Mouse (Mus musculus) heart, embryonic 11.5 days (tissue): ENCODE data around the gene Slc6a4. TPM values are rescaled to one million over a fixed set of nuclear protein-coding genes. Genes with fewer than 3 reads are reported as not detected.
"Not testable (repeated sequence)": the region's sequence is repeated elsewhere in the genome, so short reads cannot be mapped to it uniquely, and the experiment has no call there.

Experiments used
- ATAC-seq: fragments of 200-750 bp; cut with Nextera tagmentation; replicated peaks from 2 replicates; pipeline ENCODE4 v1.8.0; 2017; ENCODE audit warnings: moderate library complexity; ENCODE audit not compliant: insufficient number of reproducible peaks, low FRiP score, low TSS enrichment
- H3K27ac ChIP-seq: fragments of 300-500 bp; sonication (generic); 2 replicates; pipeline ENCODE4 v1.5.1; 2014; ENCODE audit warnings: mild to moderate bottlenecking, low read depth, low read length
- H3K27me3 ChIP-seq: fragments of 300-500 bp; sonication (generic); 2 replicates; pipeline ENCODE4 v1.6.1; 2014; ENCODE audit warnings: mild to moderate bottlenecking, low read length, mixed read lengths; ENCODE audit not compliant: control insufficient read depth, insufficient read depth
- H3K36me3 ChIP-seq: fragments of 300-500 bp; sonication (generic); 2 replicates; pipeline ENCODE4 v1.6.1; 2014; ENCODE audit warnings: mild to moderate bottlenecking, low read length, moderate library complexity, mixed read lengths; ENCODE audit not compliant: control insufficient read depth, insufficient read depth
- H3K4me1 ChIP-seq: fragments of 300-500 bp; sonication (generic); 2 replicates; pipeline ENCODE4 v1.6.1; 2014; ENCODE audit warnings: low read length; ENCODE audit not compliant: control insufficient read depth, insufficient read depth
- H3K4me2 ChIP-seq: fragments of 300-500 bp; sonication (generic); 2 replicates; pipeline ENCODE4 v1.6.1; 2014; ENCODE audit warnings: mild to moderate bottlenecking, moderate library complexity
- H3K4me3 ChIP-seq: fragments of 300-500 bp; sonication (generic); 2 replicates; pipeline ENCODE4 v1.5.1; 2014; ENCODE audit warnings: low read depth, low read length
- H3K9ac ChIP-seq: fragments of 300-500 bp; sonication (generic); 2 replicates; pipeline ENCODE4 v1.6.1; 2014; ENCODE audit warnings: mild to moderate bottlenecking, low read depth, low read length, moderate library complexity
- H3K9me3 ChIP-seq: fragments of 300-500 bp; sonication (generic); replicated peaks from 2 replicates; pipeline ENCODE4 v1.6.1; 2016; ENCODE audit warnings: low read length; ENCODE audit not compliant: control insufficient read depth
- WGBS: fragments of 180-500 bp; shearing (Covaris S2); extraction: QIAGEN DNeasy Blood & Tissue Kit; methylation state at CpG from one replicate; pipeline ENCODE4 v1.1.7; 2014; ENCODE audit not compliant: insufficient replicate concordance; 5-methylcytosine and 5-hydroxymethylcytosine counted together
- polyA plus RNA-seq: library from polyadenylated mRNA; unstranded; fragments of >200 nt; fragmentation: Nextera tagmentation; extraction: Ambion mirVana; gene quantifications from 2 replicates; pipeline ENCODE4 v1.2.1, GENCODE M21; 2014

The Slc6a4 gene
- polyA plus RNA-seq, 1 experiment from 2014 or later = 1.5 TPM

DNA sequence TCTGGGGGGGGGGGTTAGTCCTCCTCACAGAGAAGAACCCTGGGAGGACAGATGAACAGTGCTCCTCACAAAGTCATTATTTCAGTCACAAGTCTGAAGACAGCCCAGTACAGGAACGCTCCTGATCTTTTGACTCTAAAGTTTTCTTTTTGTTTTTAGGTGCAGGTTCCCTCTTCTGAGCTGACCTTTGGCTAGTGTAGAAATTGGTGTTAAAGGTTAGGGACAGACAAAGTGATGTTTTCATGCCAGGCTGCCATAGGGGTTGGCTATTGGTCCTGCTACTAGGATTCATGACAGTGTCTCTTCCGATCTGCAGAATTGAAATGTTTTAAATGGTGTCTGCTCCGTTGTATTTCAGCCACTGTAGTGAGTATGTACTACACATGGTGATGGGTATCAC is 29.8 kb downstream of the Slc6a4 start:
- no peak overlapping the region for H3K27ac ChIP-seq
- H3K36me3 ChIP-seq = no peaks in the 10 kb centered on the region
- H3K4me1 ChIP-seq = no peaks in the 10 kb centered on the region
- H3K27me3 ChIP-seq = no peaks in the 10 kb centered on the region
- H3K9ac ChIP-seq = no peak overlapping the region
- H3K9me3 ChIP-seq = no peaks in the 10 kb centered on the region
- H3K4me2 ChIP-seq = no peak overlapping the region
- ATAC-seq = no peak
- H3K4me3 ChIP-seq = no peak overlapping the region
- WGBS = 85% methylated on average over 3 of the region's 3 CpGs

DNA sequence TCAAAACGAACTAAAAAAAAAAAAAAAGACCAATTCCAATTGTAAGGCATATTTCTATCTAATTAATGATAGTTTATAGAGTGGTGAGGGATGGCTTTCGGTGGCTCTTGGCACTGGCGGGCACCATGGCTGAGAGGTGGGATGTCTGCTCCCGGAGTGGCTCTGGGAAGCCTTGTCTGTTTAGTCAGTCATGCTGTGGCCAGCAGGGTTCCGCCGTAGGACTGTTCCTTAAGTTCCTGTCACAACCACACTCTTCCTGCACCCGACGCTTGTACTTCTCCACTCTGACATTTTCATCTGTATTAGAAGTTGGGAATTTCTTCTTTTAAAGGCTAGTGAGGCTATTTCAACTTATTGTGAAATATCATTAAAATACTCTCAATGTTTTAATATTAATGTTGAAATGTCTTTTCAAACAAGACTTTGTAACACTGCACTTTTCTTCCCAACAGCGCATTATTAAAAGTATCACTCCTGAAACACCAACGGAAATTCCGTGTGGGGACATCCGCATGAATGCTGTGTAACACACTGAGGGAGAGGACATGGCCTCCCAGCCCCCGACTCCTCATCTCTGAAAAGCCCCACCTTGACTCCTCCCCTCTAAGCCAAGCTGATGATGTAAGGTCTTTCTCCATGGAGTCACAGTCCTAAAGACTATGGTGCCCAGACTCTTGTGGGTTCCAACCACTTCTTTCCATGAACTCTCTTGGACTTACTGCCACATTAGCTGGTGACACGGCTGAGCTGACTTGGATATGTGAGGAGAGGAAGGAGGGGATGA is 32.9 kb downstream of the Slc6a4 start:
- Histone ChIP-seq H3K4me1 (no peaks in the 10 kb centered on the region), H3K9ac (no peak overlapping the region), H3K4me2 (no peak overlapping the region), H3K4me3 (no peak overlapping the region), H3K9me3 (no peaks in the 10 kb centered on the region), H3K27me3 (no peaks in the 10 kb centered on the region), H3K36me3 (no peaks in the 10 kb centered on the region), H3K27ac (no peak overlapping the region)
- ATAC-seq = no peak
- 69% methylated on average over 14 of the region's 14 CpGs for WGBS

DNA sequence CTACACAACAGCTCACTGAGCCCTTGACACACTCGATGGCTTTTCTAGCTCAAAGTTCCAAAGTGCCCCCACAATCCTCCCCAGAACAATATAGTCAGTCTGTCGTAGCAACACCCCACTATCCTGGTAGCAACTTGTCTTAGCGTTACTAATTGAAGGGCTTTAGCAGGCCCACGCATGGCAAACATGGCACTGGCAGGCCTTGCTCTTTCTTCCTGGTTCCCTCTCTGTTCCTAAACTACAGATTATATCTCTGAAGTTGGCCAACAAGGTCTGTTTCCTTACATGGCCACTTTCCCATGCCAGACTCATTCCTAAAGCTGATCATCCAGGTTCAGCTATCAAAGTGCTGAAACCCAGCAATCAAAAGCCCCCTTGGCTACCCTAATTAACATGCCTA is 43.5 kb downstream of the Slc6a4 start:
- Histone ChIP-seq H3K4me2 (no peak overlapping the region), H3K27me3 (no peaks in the 10 kb centered on the region), H3K36me3 (peaks cover 11% of the 10 kb centered on the region; the same call in 1 of the 2 replicates), H3K9ac (no peak overlapping the region), H3K4me3 (no peak overlapping the region), H3K9me3 (no peaks in the 10 kb centered on the region), H3K27ac (no peak overlapping the region), H3K4me1 (no peaks in the 10 kb centered on the region)
- WGBS = 75% methylated on average over 4 of the region's 4 CpGs
- ATAC-seq = no peak

GRCm38 (mm10) chr11:77042816-77043215 is 44.4 kb downstream of the Slc6a4 start:
- WGBS = 85% methylated on average over 2 of the region's 2 CpGs

GRCm38 (mm10) chr11:77061951-77062350 is 63.5 kb downstream of the Slc6a4 start:
- WGBS = 67% methylated on average over 5 of the region's 5 CpGs
- H3K4me2 ChIP-seq = no peak overlapping the region
- no peak for ATAC-seq
- no peaks in the 10 kb centered on the region for H3K36me3 ChIP-seq
- no peak overlapping the region for H3K4me3 ChIP-seq
- H3K9ac ChIP-seq = no peak overlapping the region
- no peaks in the 10 kb centered on the region for H3K9me3 ChIP-seq
- no peak overlapping the region for H3K27ac ChIP-seq
- H3K4me1 ChIP-seq = peaks cover 4% of the 10 kb centered on the region; the same call in 1 of the 2 replicates
- H3K27me3 ChIP-seq = no peaks in the 10 kb centered on the region

More at GRCm38 (mm10) chr11:77042816-77043215, 44.4 kb downstream of the Slc6a4 start:
- no peak overlapping the region for H3K4me2 ChIP-seq
- H3K27me3 ChIP-seq = no peaks in the 10 kb centered on the region
- no peaks in the 10 kb centered on the region for H3K9me3 ChIP-seq
- H3K4me1 ChIP-seq = no peaks in the 10 kb centered on the region
- H3K4me3 ChIP-seq = no peak overlapping the region
- no peak for ATAC-seq
- no peak overlapping the region for H3K9ac ChIP-seq
- peaks cover 13% of the 10 kb centered on the region; the same call in 1 of the 2 replicates for H3K36me3 ChIP-seq
- no peak overlapping the region for H3K27ac ChIP-seq

GRCm38 (mm10) chr11:77063406-77063805 is 65.0 kb downstream of the Slc6a4 start:
- Histone ChIP-seq H3K4me3 (no peak overlapping the region), H3K9me3 (no peaks in the 10 kb centered on the region), H3K4me1 (peaks cover 4% of the 10 kb centered on the region; the same call in 1 of the 2 replicates), H3K27me3 (no peaks in the 10 kb centered on the region), H3K9ac (no peak overlapping the region), H3K36me3 (no peaks in the 10 kb centered on the region), H3K27ac (no peak overlapping the region), H3K4me2 (no peak overlapping the region)
- no peak for ATAC-seq
- WGBS = 93% methylated on average over 2 of the region's 2 CpGs

DNA sequence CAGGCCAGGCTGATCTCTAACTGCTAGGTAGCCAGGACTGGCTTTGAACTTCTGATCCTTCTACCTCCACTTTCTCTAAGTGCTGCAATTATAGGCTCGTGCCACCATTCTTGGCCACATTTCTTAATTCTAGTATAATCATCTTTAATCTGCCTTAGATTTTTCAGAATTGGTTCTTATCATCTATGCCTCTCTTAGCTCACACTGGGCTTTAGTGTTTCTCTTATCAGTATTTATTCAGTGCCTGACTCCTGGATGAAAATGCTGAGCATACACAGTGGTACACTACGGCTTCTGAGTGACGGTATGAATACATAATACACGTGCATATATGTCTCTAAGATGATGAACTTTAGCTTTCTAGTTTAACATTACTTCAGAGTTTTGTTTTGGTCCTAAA is 70.4 kb downstream of the Slc6a4 start:
- no peak overlapping the region for H3K9ac ChIP-seq
- H3K4me1 ChIP-seq = peaks cover 7% of the 10 kb centered on the region; the same call in 1 of the 2 replicates
- H3K4me2 ChIP-seq = no peak overlapping the region
- 0 out of 2 replicates have a peak, but pooled peaks cover 6% of the 10 kb centered on the region for H3K36me3 ChIP-seq
- WGBS = 75% methylated on average over 4 of the region's 4 CpGs
- no peak for ATAC-seq
- H3K27ac ChIP-seq = no peak overlapping the region
- H3K9me3 ChIP-seq = no peaks in the 10 kb centered on the region
- no peak overlapping the region for H3K4me3 ChIP-seq
- no peaks in the 10 kb centered on the region for H3K27me3 ChIP-seq

- no peaks in the 10 kb centered on the region for H3K9me3 ChIP-seq
- H3K27ac ChIP-seq = no peak overlapping the region
- H3K4me3 ChIP-seq = no peak overlapping the region
- H3K36me3 ChIP-seq = peaks cover 6% of the 10 kb centered on the region; the same call in 1 of the 2 replicates
- no peak overlapping the region for H3K9ac ChIP-seq
- no peaks in the 10 kb centered on the region for H3K27me3 ChIP-seq
- WGBS = 78% methylated on average over 4 of the region's 4 CpGs
- no peak overlapping the region for H3K4me2 ChIP-seq
- no peak for ATAC-seq
- 0 out of 2 replicates have a peak, but pooled peaks cover 4% of the 10 kb centered on the region for H3K4me1 ChIP-seq
Observed at GRCm38 (mm10) chr11:77070721-77071120, 72.3 kb downstream of the Slc6a4 start.

DNA sequence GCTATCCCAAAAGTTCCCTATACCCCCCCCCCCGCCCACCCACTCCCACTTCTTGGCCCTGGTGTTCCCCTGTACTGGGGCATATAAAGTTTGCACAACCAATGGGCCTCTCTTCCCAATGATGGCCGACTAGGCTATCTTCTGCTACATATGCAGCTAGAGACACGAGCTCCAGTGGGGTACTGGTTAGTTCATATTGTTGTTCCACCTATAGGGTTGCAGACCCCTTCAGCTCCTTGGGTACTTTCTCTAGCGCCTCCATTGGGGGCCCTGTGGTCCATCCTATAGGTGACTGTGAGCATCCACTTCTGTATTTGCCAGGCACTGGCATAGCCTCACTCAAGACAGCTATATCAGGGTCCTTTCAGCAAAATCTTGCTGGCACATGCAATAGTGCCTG is 78.9 kb downstream of the Slc6a4 start:
- not testable (repeated sequence) for H3K27ac ChIP-seq, H3K9me3 ChIP-seq, ATAC-seq, H3K36me3 ChIP-seq, H3K4me1 ChIP-seq, H3K27me3 ChIP-seq
- H3K4me3 ChIP-seq = peak overlapping the region; percentile 94
- 68% methylated on average over 4 of the region's 4 CpGs for WGBS
- H3K4me2 ChIP-seq = peak overlapping the region; percentile 91
- H3K9ac ChIP-seq = peak overlapping the region; percentile 92
